Mouse (Mus musculus): ENCODE measurements around the gene Ccdc57. TPM values are rescaled to one million over a fixed set of nuclear protein-coding genes. Genes with fewer than 3 reads are reported as not detected.
"Not testable (repeated sequence)": the region's sequence is repeated elsewhere in the genome, so short reads cannot be mapped to it uniquely, and the experiment has no call there.

Ccdc57 gene
- polyA plus RNA-seq, 1 experiment from 2014 or later, result 4.2 TPM

GRCm38 (mm10) chr11:120855938-120856337 is 76.7 kb downstream of the Ccdc57 start:
- 83% methylated on average over 3 of the region's 3 CpGs for WGBS
- H3K27me3 ChIP-seq (replicated peaks); H3K4me2 ChIP-seq (replicated peaks); ATAC-seq; H3K9me3 ChIP-seq; H3K4me3 ChIP-seq (replicated peaks); H3K27ac ChIP-seq; H3K9ac ChIP-seq; H3K36me3 ChIP-seq: not testable (repeated sequence)
- peaks cover 15% of the 10 kb centered on the region for H3K4me1 ChIP-seq (replicated peaks)

GRCm38 (mm10) chr11:120853788-120854187 is 78.9 kb downstream of the Ccdc57 start:
- H3K27ac ChIP-seq, result peak overlapping the region; percentile 42; the same call in 1 of the 2 replicates
- no peak overlapping the region for H3K4me3 ChIP-seq (replicated peaks)
- no peaks in the 10 kb centered on the region for H3K27me3 ChIP-seq (replicated peaks)
- peaks cover 22% of the 10 kb centered on the region for H3K4me1 ChIP-seq (replicated peaks)
- no peaks in the 10 kb centered on the region for H3K36me3 ChIP-seq
- ATAC-seq, result 0 out of 2 replicates have a peak, but pooled peaks have one; percentile 11
- no peaks in the 10 kb centered on the region for H3K9me3 ChIP-seq
- no peak overlapping the region for H3K9ac ChIP-seq
- no peak overlapping the region for H3K4me2 ChIP-seq (replicated peaks)
- WGBS, result 56% methylated on average over 4 of the region's 4 CpGs

GRCm38 (mm10) chr11:120853158-120853557 is 79.5 kb downstream of the Ccdc57 start:
- H3K27me3 ChIP-seq (replicated peaks), result no peaks in the 10 kb centered on the region
- H3K4me2 ChIP-seq (replicated peaks), result no peak overlapping the region
- H3K9me3 ChIP-seq, result no peaks in the 10 kb centered on the region
- no peaks in the 10 kb centered on the region for H3K36me3 ChIP-seq
- peaks cover 22% of the 10 kb centered on the region for H3K4me1 ChIP-seq (replicated peaks)
- H3K9ac ChIP-seq, result no peak overlapping the region
- no peak overlapping the region for H3K4me3 ChIP-seq (replicated peaks)
- ATAC-seq, result no peak
- H3K27ac ChIP-seq, result peak overlapping the region; percentile 10; the same call in 1 of the 2 replicates
- WGBS, result 92% methylated on average over 4 of the region's 4 CpGs

- H3K27ac ChIP-seq, result no peak overlapping the region
- no peaks in the 10 kb centered on the region for H3K9me3 ChIP-seq
- H3K4me1 ChIP-seq (replicated peaks), result peaks cover 22% of the 10 kb centered on the region
- H3K9ac ChIP-seq, result no peak overlapping the region
- no peak overlapping the region for H3K4me3 ChIP-seq (replicated peaks)
- H3K36me3 ChIP-seq, result no peaks in the 10 kb centered on the region
- no peak overlapping the region for H3K4me2 ChIP-seq (replicated peaks)
- WGBS, result 62% methylated on average over 11 of the region's 11 CpGs
- ATAC-seq, result no peak
- no peaks in the 10 kb centered on the region for H3K27me3 ChIP-seq (replicated peaks)
Observed at GRCm38 (mm10) chr11:120852083-120852935, 80.4 kb downstream of the Ccdc57 start.

- H3K9me3 ChIP-seq, result no peaks in the 10 kb centered on the region
- H3K27me3 ChIP-seq (replicated peaks), result no peaks in the 10 kb centered on the region
- no peak overlapping the region for H3K27ac ChIP-seq
- H3K4me2 ChIP-seq (replicated peaks), result no peak overlapping the region
- peaks cover 22% of the 10 kb centered on the region for H3K4me1 ChIP-seq (replicated peaks)
- no peak overlapping the region for H3K4me3 ChIP-seq (replicated peaks)
- no peaks in the 10 kb centered on the region for H3K36me3 ChIP-seq
- WGBS, result 61% methylated on average over 2 of the region's 2 CpGs
- no peak overlapping the region for H3K9ac ChIP-seq
- no peak for ATAC-seq
Observed at GRCm38 (mm10) chr11:120851582-120851981, 81.1 kb downstream of the Ccdc57 start.

GRCm38 (mm10) chr11:120851132-120851531 is 81.5 kb downstream of the Ccdc57 start:
- H3K27ac ChIP-seq, result 0 out of 2 replicates have a peak overlapping the region, but pooled peaks have one; percentile 51
- no peaks in the 10 kb centered on the region for H3K36me3 ChIP-seq
- H3K4me1 ChIP-seq (replicated peaks), result peaks cover 22% of the 10 kb centered on the region
- no peak overlapping the region for H3K9ac ChIP-seq
- no peaks in the 10 kb centered on the region for H3K27me3 ChIP-seq (replicated peaks)
- WGBS, result 82% methylated on average over 1 of the region's 1 CpGs
- no peak overlapping the region for H3K4me2 ChIP-seq (replicated peaks)
- H3K4me3 ChIP-seq (replicated peaks), result no peak overlapping the region
- H3K9me3 ChIP-seq, result no peaks in the 10 kb centered on the region
- ATAC-seq, result no peak

- H3K4me1 ChIP-seq (replicated peaks), result peaks cover 22% of the 10 kb centered on the region
- H3K4me3 ChIP-seq (replicated peaks), result no peak overlapping the region
- no peaks in the 10 kb centered on the region for H3K27me3 ChIP-seq (replicated peaks)
- no peak overlapping the region for H3K9ac ChIP-seq
- H3K9me3 ChIP-seq, result no peaks in the 10 kb centered on the region
- ATAC-seq, result peak; percentile 60
- no peak overlapping the region for H3K4me2 ChIP-seq (replicated peaks)
- 53% methylated on average over 2 of the region's 2 CpGs for WGBS
- H3K36me3 ChIP-seq, result no peaks in the 10 kb centered on the region
- H3K27ac ChIP-seq, result 0 out of 2 replicates have a peak overlapping the region, but pooled peaks have one; percentile 51
Observed at GRCm38 (mm10) chr11:120850331-120851030, 82.2 kb downstream of the Ccdc57 start.

- Histone ChIP-seq H3K4me1 (replicated peaks) (peaks cover 12% of the 10 kb centered on the region; the same call in 1 of the 2 replicates), H3K9ac (no peak overlapping the region), H3K9me3 (no peaks in the 10 kb centered on the region), H3K27ac (no peak overlapping the region), H3K4me2 (replicated peaks) (no peak overlapping the region), H3K27me3 (replicated peaks) (no peaks in the 10 kb centered on the region), H3K36me3 (no peaks in the 10 kb centered on the region), H3K4me3 (replicated peaks) (no peak overlapping the region)
- no peak for ATAC-seq
- WGBS, result 87% methylated on average over 9 of the region's 9 CpGs
Observed at GRCm38 (mm10) chr11:120846725-120847475, 85.8 kb downstream of the Ccdc57 start.

- no peak for ATAC-seq
- no peak overlapping the region for H3K27ac ChIP-seq
- no peaks in the 10 kb centered on the region for H3K27me3 ChIP-seq (replicated peaks)
Observed at GRCm38 (mm10) chr11:120844329-120844728, 88.3 kb downstream of the Ccdc57 start.

GRCm38 (mm10) chr11:120833555-120834280 is 99.0 kb downstream of the Ccdc57 start:
- Histone ChIP-seq H3K27me3 (replicated peaks) (no peaks in the 10 kb centered on the region), H3K27ac (peak overlapping the region; percentile 66)

More at GRCm38 (mm10) chr11:120844329-120844728, 88.3 kb downstream of the Ccdc57 start:
- Histone ChIP-seq H3K4me1 (replicated peaks) (no peaks in the 10 kb centered on the region), H3K36me3 (no peaks in the 10 kb centered on the region), H3K4me2 (replicated peaks) (no peak overlapping the region), H3K4me3 (replicated peaks) (no peak overlapping the region), H3K9me3 (no peaks in the 10 kb centered on the region), H3K9ac (no peak overlapping the region)
- 82% methylated on average over 4 of the region's 4 CpGs for WGBS

GRCm38 (mm10) chr11:120832962-120833361 is 99.7 kb downstream of the Ccdc57 start:
- H3K36me3 ChIP-seq; H3K9ac ChIP-seq; H3K27me3 ChIP-seq (replicated peaks); H3K9me3 ChIP-seq; H3K4me1 ChIP-seq (replicated peaks); H3K4me3 ChIP-seq (replicated peaks); ATAC-seq; H3K4me2 ChIP-seq (replicated peaks): not testable (repeated sequence)
- H3K27ac ChIP-seq, result peak overlapping the region; percentile 66; the same call in 1 of the 2 replicates
- WGBS, result 87% methylated on average over 5 of the region's 5 CpGs

More at GRCm38 (mm10) chr11:120833555-120834280, 99.0 kb downstream of the Ccdc57 start:
- H3K9me3 ChIP-seq, result no peaks in the 10 kb centered on the region
- ATAC-seq, result peak; percentile 82
- H3K4me1 ChIP-seq (replicated peaks), result peaks cover 9% of the 10 kb centered on the region
- 38% methylated on average over 8 of the region's 8 CpGs for WGBS
- H3K36me3 ChIP-seq, result no peaks in the 10 kb centered on the region
- H3K9ac ChIP-seq, result no peak overlapping the region
- H3K4me2 ChIP-seq (replicated peaks), result no peak overlapping the region
- H3K4me3 ChIP-seq (replicated peaks), result no peak overlapping the region
